Mouse (Mus musculus): ENCODE data around the gene Ucn2.

- TF ChIP-seq POLR2A (IDR thresholded peaks at IDR 0.05; ENCODE audit: borderline replicate concordance, low read depth, low read length) (no peak), CTCF (IDR thresholded peaks at IDR 0.05; ENCODE audit: low read depth, low read length) (no peak)
Measured at GRCm38 (mm10) chr9:109003201-109003600, 17.4 kb downstream of the Ucn2 start.
